In genomic region chr9:37430582-37430981, GRCm38 (mm10) we compare ENCODE assay signal across 8 mouse cellular contexts. TPM values are rescaled to one million over a fixed set of nuclear protein-coding genes. Genes with fewer than 3 reads are reported as not detected.
DNase-seq lines count a peak whose midpoint lies in the region; ATAC-seq and TF ChIP-seq lines count a peak whose summit lies in the region.

No protein-coding gene starts in this region.

- DNase-seq in MEL-GATA-1-ER (ENCODE audit: extremely low read depth, low read depth) = peak; percentile 62
- peak; percentile 82 to 87 for DNase-seq in cerebellum, adult 18-20 months
- peak; percentile 89 to 96 for DNase-seq in layer of hippocampus, adult 8-10 months (ENCODE audit: low spot score in 2 of 2)
- DNase-seq in lung, postnatal 0 days (ENCODE audit: low spot score) = peak; percentile 91
- peak; percentile 79 for DNase-seq in ovary, postnatal 14 days (ENCODE audit: low spot score)
- DNase-seq in thymus, postnatal 10 days (ENCODE audit: low spot score in 2 of 2) = peak; percentile 51 to 79

- WGBS in lung, postnatal 0 days = 2% methylated on average over 12 of the region's 12 CpGs

- peak; percentile 78 for ATAC-seq in frontal cortex, adult (ENCODE audit: low TSS enrichment)
- peak; percentile 65 to 68 for ATAC-seq in hematopoietic stem cell, adult 5-6 weeks (replicated peaks in 1 of 2; ENCODE audit: insufficient read depth in 1 of 2, low FRiP score in 2 of 2, low TSS enrichment in 1 of 2, low read depth in 1 of 2, poor library complexity in 2 of 2, severe bottlenecking in 2 of 2)
- ATAC-seq in lung, postnatal 0 days = peak; percentile 79

- H3K4me3 ChIP-seq in lung, postnatal 0 days (ENCODE audit: low read depth, low read length) = no peak overlapping the region

- H3K36me3 ChIP-seq in lung, postnatal 0 days (ENCODE audit: insufficient read depth, low read length) = no peaks in the 10 kb centered on the region

- H3K9ac ChIP-seq in lung, postnatal 0 days (replicated peaks; ENCODE audit: low read depth) = no peak overlapping the region

- H3K27ac ChIP-seq in lung, postnatal 0 days (ENCODE audit: low read length) = no peak overlapping the region

- peaks cover 53% of the 10 kb centered on the region for H3K27me3 ChIP-seq in lung, postnatal 0 days (replicated peaks; ENCODE audit: insufficient read depth, low read length)

- H3K4me2 ChIP-seq in lung, postnatal 0 days (replicated peaks; ENCODE audit: low read depth, low read length) = peak overlapping the region; percentile 6; the same call in 1 of the 2 replicates

- no peak for TF ChIP-seq EP300 in lung, postnatal 0 days (IDR thresholded peaks at IDR 0.05)

- H3K4me1 ChIP-seq in lung, postnatal 0 days (ENCODE audit: insufficient read depth, low read depth, low read length) = peaks cover 3% of the 10 kb centered on the region; the same call in 1 of the 2 replicates

- peak; percentile 98 for TF ChIP-seq CTCF in lung, postnatal 0 days (IDR thresholded peaks at IDR 0.05)

- no peaks in the 10 kb centered on the region for H3K9me3 ChIP-seq in lung, postnatal 0 days (ENCODE audit: low read length)

RNA-seq across cellular contexts. Expression of gene Robo3, which starts 2.5 kb away (rescaled TPM):
- total RNA-seq in hematopoietic stem cell, adult 5-6 weeks (2017) = 1.4 and 2.3 TPM in 2 replicates
- 10 to 100 TPM; 10.3 to 16.0 (median 13.1) TPM for total RNA-seq in layer of hippocampus, adult 8-10 months (2022)
- polyA plus RNA-seq in lung, postnatal 0 days (2015; fragmentation: Nextera tagmentation; extraction: Ambion mirVana) = 0.08 and 0.14 TPM in 2 replicates

RNA-seq across cellular contexts. Expression of gene Robo4, which starts 28.9 kb away (rescaled TPM):
- 6.2 and 13.4 TPM in 2 replicates for total RNA-seq in hematopoietic stem cell, adult 5-6 weeks (2017)
- total RNA-seq in layer of hippocampus, adult 8-10 months (2022) = 1 to 10 TPM; 5.4 to 9.2 (median 6.5) TPM
- polyA plus RNA-seq in lung, postnatal 0 days (2015; fragmentation: Nextera tagmentation; extraction: Ambion mirVana) = 18.9 and 21.6 TPM in 2 replicates

RNA-seq across cellular contexts. Expression of gene Msantd2, which starts 58.5 kb away (rescaled TPM):
- 44.3 and 63.0 TPM in 2 replicates for total RNA-seq in hematopoietic stem cell, adult 5-6 weeks (2017)
- total RNA-seq in layer of hippocampus, adult 8-10 months (2022) = 10 to 100 TPM; 20.2 to 25.7 (median 23.6) TPM
- polyA plus RNA-seq in lung, postnatal 0 days (2015; fragmentation: Nextera tagmentation; extraction: Ambion mirVana) = 12.1 and 12.2 TPM in 2 replicates
